Mouse (Mus musculus): ENCODE results near the gene Gm43738.

Gm43738 gene

DNA sequence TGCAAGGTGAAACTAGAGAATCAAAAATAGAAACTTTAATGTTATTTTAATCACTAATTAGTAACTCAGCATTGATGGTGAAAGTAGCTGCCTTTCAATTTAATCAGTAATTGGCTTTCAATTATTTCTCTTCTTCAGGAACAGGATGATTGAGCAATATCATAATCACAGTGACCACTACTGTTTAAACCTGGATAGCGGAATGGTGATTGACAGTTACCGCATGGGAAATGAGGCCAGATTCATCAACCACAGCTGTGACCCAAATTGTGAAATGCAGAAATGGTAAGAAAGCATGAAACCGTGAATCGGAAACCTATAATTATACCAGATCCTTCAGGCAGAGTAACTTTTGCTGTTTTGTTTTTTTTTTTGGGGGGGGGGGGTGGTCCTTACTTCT lies 57.5 kb downstream of the Gm43738 start:
- DNase-seq (ENCODE audit: low read depth, low spot score): no peak
